Mouse (Mus musculus): ENCODE results near the gene Capn2.

The Capn2 gene

GRCm38 (mm10) chr1:182461261-182461660 is 56.1 kb downstream of the Capn2 start:
- no peak for DNase-seq (ENCODE audit: low read depth)

- DNase-seq (ENCODE audit: low read depth): peak; percentile 20
Measured at GRCm38 (mm10) chr1:182460291-182461244, 56.8 kb downstream of the Capn2 start.

GRCm38 (mm10) chr1:182459436-182459835 is 58.0 kb downstream of the Capn2 start:
- no peak for DNase-seq (ENCODE audit: low read depth)

- no peak for DNase-seq (ENCODE audit: low read depth)
Measured at GRCm38 (mm10) chr1:182458556-182458955, 58.9 kb downstream of the Capn2 start.

GRCm38 (mm10) chr1:182455080-182455479 is 62.3 kb downstream of the Capn2 start:
- DNase-seq (ENCODE audit: low read depth): no peak

GRCm38 (mm10) chr1:182452473-182452872 is 64.9 kb downstream of the Capn2 start:
- DNase-seq (ENCODE audit: low read depth): no peak

- no peak for DNase-seq (ENCODE audit: low read depth)
Measured at GRCm38 (mm10) chr1:182448276-182449035, 69.0 kb downstream of the Capn2 start.

GRCm38 (mm10) chr1:182444116-182444515 is 73.3 kb downstream of the Capn2 start:
- no peak for DNase-seq (ENCODE audit: low read depth)

GRCm38 (mm10) chr1:182441791-182442473 is 75.5 kb downstream of the Capn2 start:
- no peak for DNase-seq (ENCODE audit: low read depth)

GRCm38 (mm10) chr1:182439546-182440222 is 77.7 kb downstream of the Capn2 start:
- peak; percentile 96 for DNase-seq (ENCODE audit: low read depth)

- DNase-seq (ENCODE audit: low read depth): no peak
Measured at GRCm38 (mm10) chr1:182436746-182437145, 80.7 kb downstream of the Capn2 start.

GRCm38 (mm10) chr1:182432059-182432458 is 85.3 kb downstream of the Capn2 start:
- DNase-seq (ENCODE audit: low read depth): no peak

GRCm38 (mm10) chr1:182430676-182431075 is 86.7 kb downstream of the Capn2 start:
- DNase-seq (ENCODE audit: low read depth): no peak

GRCm38 (mm10) chr1:182429826-182430225 is 87.6 kb downstream of the Capn2 start:
- DNase-seq (ENCODE audit: low read depth): no peak

GRCm38 (mm10) chr1:182427426-182427825 is 90.0 kb downstream of the Capn2 start:
- peak; percentile 40 for DNase-seq (ENCODE audit: low read depth)

GRCm38 (mm10) chr1:182426444-182426843 is 91.0 kb downstream of the Capn2 start:
- no peak for DNase-seq (ENCODE audit: low read depth)

- DNase-seq (ENCODE audit: low read depth): no peak
Measured at GRCm38 (mm10) chr1:182425176-182425575, 92.2 kb downstream of the Capn2 start.

GRCm38 (mm10) chr1:182424274-182424673 is 93.1 kb downstream of the Capn2 start:
- DNase-seq (ENCODE audit: low read depth): no peak

GRCm38 (mm10) chr1:182419481-182419880 is 97.9 kb downstream of the Capn2 start:
- DNase-seq (ENCODE audit: low read depth): no peak

Measured in NIH3T3 (cell line).